Mouse (Mus musculus) intestine, embryonic 16.5 days (tissue): ENCODE results near the gene Vmn2r26. TPM values are rescaled to one million over a fixed set of nuclear protein-coding genes. Genes with fewer than 3 reads are reported as not detected.
"Not testable (repeated sequence)": the region's sequence is repeated elsewhere in the genome, so short reads cannot be mapped to it uniquely, and the experiment has no call there.

ENCODE experiments used
- ATAC-seq: fragments of 200-750 bp; cut with Nextera tagmentation; 2 replicates; pipeline ENCODE4 v1.8.0; 2017; ENCODE audit warnings: moderate TSS enrichment, moderate library complexity
- H3K27ac ChIP-seq: fragments of 300-500 bp; sonication (generic); 2 replicates; pipeline ENCODE4 v1.5.1; 2014; ENCODE audit warnings: mild to moderate bottlenecking, low read length
- H3K27me3 ChIP-seq: fragments of 300-500 bp; sonication (generic); replicated peaks from 2 replicates; pipeline ENCODE4 v1.6.1; 2014; ENCODE audit warnings: low read length, control low read depth, mixed read lengths; ENCODE audit not compliant: control insufficient read depth, insufficient read depth
- H3K36me3 ChIP-seq: fragments of 300-500 bp; sonication (generic); 2 replicates; pipeline ENCODE4 v1.6.1; 2014; ENCODE audit warnings: low read length, control low read depth; ENCODE audit not compliant: control insufficient read depth, insufficient read depth
- H3K4me1 ChIP-seq: fragments of 300-500 bp; sonication (generic); 2 replicates; pipeline ENCODE4 v1.6.1; 2014; ENCODE audit warnings: low read length, control low read depth, mixed read lengths; ENCODE audit not compliant: control insufficient read depth, insufficient read depth
- H3K4me2 ChIP-seq: fragments of 300-500 bp; sonication (generic); 2 replicates; pipeline ENCODE4 v1.6.1; 2014; ENCODE audit warnings: low read depth, low read length, control low read depth
- H3K4me3 ChIP-seq: fragments of 300-500 bp; sonication (generic); 2 replicates; pipeline ENCODE4 v1.5.1; 2014; ENCODE audit warnings: mild to moderate bottlenecking, low read length
- H3K9ac ChIP-seq: fragments of 300-500 bp; sonication (generic); 2 replicates; pipeline ENCODE4 v1.6.1; 2014; ENCODE audit warnings: low read depth, low read length
- H3K9me3 ChIP-seq: fragments of 300-500 bp; sonication (generic); 2 replicates; pipeline ENCODE4 v1.6.1; 2016; ENCODE audit warnings: low read length, control low read depth; ENCODE audit not compliant: control insufficient read depth
- WGBS: fragments of 180-500 bp; shearing (Covaris S2); extraction: QIAGEN DNeasy Blood & Tissue Kit; methylation state at CpG from one replicate; pipeline ENCODE4 v1.1.7; 2014; 5-methylcytosine and 5-hydroxymethylcytosine counted together
- polyA plus RNA-seq: library from polyadenylated mRNA; unstranded; fragments of >200 nt; fragmentation: Nextera tagmentation; extraction: Ambion mirVana; gene quantifications from 2 replicates; pipeline ENCODE4 v1.2.1, GENCODE M21; 2015

Vmn2r26 gene
- polyA plus RNA-seq, result 0.02 TPM in 1 of 2 replicates, not detected in the other

DNA sequence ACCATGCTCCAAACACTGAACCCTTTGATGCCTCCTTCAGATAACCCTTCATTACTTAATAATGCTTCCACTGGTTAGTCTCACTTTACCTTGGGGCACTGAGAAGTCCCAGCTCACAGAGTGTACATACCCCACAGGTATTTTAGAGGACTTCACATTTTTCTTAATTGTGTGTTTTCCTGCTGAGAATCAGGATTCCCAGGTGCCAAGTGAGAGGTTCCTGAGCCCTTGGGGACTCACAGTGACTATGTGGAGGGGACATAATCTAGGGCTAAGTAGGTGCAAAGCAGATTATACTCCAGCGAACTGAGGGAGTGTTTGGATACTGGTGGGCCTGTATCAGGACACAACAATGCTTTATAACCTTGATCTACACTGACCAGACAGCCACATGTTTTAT lies at the start of gene Vmn2r26:
TSS of gene Vmn2r26 (plus strand) at position 301 of the 400 bp plus-strand sequence.
- H3K9me3 ChIP-seq, H3K4me3 ChIP-seq, H3K27ac ChIP-seq, H3K9ac ChIP-seq, H3K27me3 ChIP-seq, ATAC-seq, H3K36me3 ChIP-seq, H3K4me2 ChIP-seq, H3K4me1 ChIP-seq: not testable (repeated sequence)
- whole genome bisulfite sequencing, result 50% methylated on average over 1 of the region's 1 CpGs

DNA sequence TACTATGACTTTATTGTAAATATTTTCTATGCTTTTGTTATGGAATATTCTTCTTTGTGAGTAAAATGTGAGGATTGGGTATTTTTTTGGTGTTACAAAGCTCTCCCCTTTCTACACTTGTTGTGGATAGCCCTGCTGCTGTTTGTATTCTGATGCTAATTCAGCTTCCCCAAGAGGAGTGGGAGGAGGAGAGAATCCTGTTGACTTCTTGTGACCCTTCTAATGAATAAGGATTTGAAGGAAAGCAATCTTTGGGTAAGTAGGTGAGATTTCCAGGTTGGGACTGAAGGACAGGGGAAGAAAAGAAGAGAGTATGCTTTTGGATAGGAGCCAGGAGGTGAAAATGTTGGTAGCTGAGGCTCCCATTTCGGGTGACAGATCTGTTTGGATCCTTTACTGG lies 3.5 kb upstream of the Vmn2r26 start:
- 49% methylated on average over 1 of the region's 1 CpGs for WGBS
- H3K4me2 ChIP-seq, result no peak overlapping the region
- H3K36me3 ChIP-seq, result no peaks in the 10 kb centered on the region
- no peak overlapping the region for H3K9ac ChIP-seq
- H3K4me1 ChIP-seq, result no peaks in the 10 kb centered on the region
- H3K27ac ChIP-seq, result no peak overlapping the region
- H3K4me3 ChIP-seq, result no peak overlapping the region
- no peaks in the 10 kb centered on the region for H3K27me3 ChIP-seq
- ATAC-seq, result no peak
- H3K9me3 ChIP-seq, result no peaks in the 10 kb centered on the region

DNA sequence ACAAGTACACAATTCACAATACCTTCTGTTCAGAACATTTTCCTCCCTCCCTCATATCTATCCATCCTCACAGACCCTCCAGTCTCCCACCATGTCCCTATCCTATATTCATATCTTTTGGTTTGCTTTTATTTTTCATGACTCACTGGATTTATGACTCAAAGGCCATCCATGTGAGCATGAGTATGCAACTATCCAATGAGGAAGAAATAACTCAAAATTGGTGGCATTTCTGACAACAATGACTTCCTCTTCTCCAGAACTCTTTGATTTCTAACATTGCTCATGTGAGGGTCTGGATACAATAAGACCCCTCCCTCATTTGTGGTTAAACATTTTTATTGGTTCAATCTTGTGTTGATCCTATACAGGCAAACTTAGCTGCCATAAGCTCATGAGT lies 24.0 kb downstream of the Vmn2r26 start:
- Histone ChIP-seq H3K36me3 (no peaks in the 10 kb centered on the region), H3K4me1 (no peaks in the 10 kb centered on the region), H3K4me3 (no peak overlapping the region), H3K4me2 (no peak overlapping the region), H3K9ac (no peak overlapping the region), H3K27ac (no peak overlapping the region), H3K27me3 (no peaks in the 10 kb centered on the region), H3K9me3 (no peaks in the 10 kb centered on the region)
- no peak for ATAC-seq

DNA sequence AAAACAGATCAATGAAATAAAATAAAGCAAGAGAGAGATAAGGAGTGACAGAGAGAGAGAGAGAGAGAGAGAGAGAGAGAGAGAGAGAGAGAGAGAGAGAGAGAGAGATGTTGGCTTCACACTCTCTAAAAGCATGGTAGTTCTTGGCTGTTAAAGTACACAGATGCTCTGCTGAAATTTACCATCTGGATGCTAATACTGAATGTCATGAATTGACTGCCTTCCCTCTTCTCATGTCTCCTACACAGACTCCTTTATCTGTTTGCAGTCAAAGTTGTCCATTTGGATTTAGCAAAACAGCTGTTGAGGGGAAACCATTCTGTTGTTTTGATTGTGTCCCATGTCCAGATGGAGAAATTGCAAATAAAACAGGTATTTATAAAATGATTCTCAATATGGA lies 29.2 kb downstream of the Vmn2r26 start:
- not testable (repeated sequence) for ATAC-seq, H3K27ac ChIP-seq, H3K27me3 ChIP-seq, H3K4me1 ChIP-seq, H3K4me2 ChIP-seq, H3K4me3 ChIP-seq, H3K36me3 ChIP-seq, H3K9ac ChIP-seq, H3K9me3 ChIP-seq

DNA sequence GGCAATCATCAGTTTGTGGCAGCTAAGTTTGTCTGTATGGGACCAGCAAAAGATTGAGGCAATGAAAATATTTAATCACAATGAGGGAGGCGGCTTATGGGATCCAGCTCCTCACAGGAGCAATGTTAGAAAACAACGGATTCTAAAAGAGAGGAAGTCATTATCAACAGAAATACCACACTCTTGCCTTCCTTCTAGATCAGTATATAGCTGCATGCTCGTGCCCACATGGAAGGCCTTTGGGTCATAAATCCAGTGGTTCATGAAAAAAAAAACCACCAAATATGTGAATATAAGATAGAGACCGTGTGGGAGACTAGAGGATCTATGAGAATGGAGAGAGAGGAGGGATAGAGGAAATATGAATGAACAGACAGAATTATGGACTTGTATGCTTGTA lies 78.0 kb downstream of the Vmn2r26 start:
- no peak for ATAC-seq
- Histone ChIP-seq H3K9ac (no peak overlapping the region), H3K4me3 (no peak overlapping the region), H3K36me3 (no peaks in the 10 kb centered on the region), H3K27me3 (no peaks in the 10 kb centered on the region), H3K9me3 (no peaks in the 10 kb centered on the region), H3K27ac (no peak overlapping the region), H3K4me1 (no peaks in the 10 kb centered on the region), H3K4me2 (no peak overlapping the region)
- 73% methylated on average over 4 of the region's 4 CpGs for WGBS

Other genes with a start within 250 kb of the Vmn2r26 start
- gene Vmn2r24, start 245.7 kb upstream of the Vmn2r26 start, polyA plus RNA-seq, result not detected in 2 replicates
- not detected in 2 replicates for gene Vmn2r25, start 171.1 kb upstream of the Vmn2r26 start, polyA plus RNA-seq
- not detected in 2 replicates for gene Vmn2r27, start 207.3 kb downstream of the Vmn2r26 start, polyA plus RNA-seq